Mouse (Mus musculus): ENCODE data around the gene Hydin. TPM values are rescaled to one million over a fixed set of nuclear protein-coding genes. Genes with fewer than 3 reads are reported as not detected.
"Not testable (repeated sequence)": the region's sequence is repeated elsewhere in the genome, so short reads cannot be mapped to it uniquely, and the experiment has no call there.

Hydin gene
- under 1 TPM; 0.07 to 0.36 TPM for total RNA-seq (2021)
- long read RNA-seq, experiment 1: 0 reads
- long read RNA-seq, experiment 2: 0 reads

DNA sequence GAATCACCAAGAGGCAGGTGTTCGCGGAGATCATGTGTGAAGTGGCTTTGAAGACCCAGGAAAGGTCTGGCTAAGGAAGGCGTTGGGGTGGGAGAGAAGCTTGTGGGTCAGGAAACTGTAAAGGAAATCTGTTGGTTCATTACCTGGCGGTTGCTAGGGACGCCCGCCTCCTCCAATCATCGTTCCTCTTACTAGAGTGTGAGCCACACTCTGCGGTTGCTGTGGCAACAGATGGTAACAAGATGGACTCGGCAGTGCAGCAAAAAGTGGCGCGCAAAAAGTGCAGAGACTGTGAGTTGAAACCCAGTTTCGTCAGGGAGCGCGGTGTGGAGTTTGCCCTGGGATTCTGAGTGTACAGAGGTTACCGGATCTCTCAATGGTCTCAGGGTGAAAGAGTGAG lies at the start of gene Hydin:
TSS of gene Hydin (plus strand) at position 237 of the 400 bp plus-strand sequence.
- DNase-seq: no peak

DNA sequence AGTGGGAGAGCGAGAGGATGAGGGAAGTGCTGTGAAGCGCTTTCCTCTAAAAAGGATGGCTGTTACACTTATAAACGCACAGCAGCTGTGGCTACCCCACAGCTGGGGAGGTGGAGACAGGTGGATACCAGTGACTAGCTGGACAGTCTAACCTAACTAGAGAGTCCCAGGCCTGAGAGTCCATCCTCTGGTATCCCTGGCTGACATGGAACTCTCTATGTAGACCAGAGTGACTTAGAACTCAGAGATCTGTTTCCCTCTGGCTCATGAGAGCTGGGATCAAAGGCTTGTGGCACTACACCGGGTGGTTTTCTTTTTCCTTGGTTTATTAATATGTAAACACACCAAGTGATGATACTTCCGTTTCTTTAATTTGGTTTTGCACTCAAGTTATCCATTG lies 49.6 kb upstream of the Hydin start:
- no peak for DNase-seq

DNA sequence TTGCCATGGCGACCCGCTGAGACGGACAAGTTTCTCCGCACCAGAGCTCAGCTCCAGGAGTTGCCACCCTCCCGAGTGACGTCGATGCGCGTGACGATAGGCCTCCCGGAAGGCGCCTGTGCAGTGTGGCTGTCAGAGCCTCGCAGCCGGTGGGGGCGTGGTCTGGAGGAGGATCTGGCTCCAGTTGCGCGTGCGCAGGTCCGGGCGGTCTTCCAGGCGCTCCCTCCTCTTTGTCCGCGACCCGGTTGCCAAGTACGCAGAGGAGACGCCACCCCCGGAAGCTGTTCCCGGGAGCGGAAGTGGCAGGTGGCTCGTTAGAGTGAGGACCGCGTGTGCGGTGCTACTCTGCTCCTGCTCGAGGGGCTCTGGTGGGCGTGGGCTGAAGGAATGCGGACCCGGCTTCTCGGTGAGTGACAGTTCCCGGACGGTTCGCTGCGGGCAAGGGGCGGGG lies 49.1 kb upstream of the Hydin start:
- DNase-seq: peak; percentile 99 to 100

DNA sequence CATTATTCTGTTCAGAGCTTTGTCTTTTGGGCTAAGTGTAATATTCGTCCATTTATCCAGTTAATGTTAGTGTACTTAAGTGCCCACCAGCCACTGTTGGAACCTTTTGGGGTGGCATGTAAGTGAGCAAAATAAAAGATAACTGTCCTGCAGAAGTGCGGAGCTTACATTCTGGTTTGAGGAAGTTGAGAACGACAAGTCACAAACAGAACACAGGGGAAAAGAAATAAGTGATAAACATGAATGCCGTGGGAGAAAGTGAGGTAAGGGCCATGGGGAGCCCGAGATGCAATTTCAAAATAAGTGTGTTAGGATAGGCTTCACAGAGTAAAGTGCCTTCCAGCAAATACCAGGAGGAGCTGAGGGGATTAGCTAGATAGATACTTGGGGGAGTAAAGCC lies 48.3 kb upstream of the Hydin start:
- DNase-seq: no peak

DNA sequence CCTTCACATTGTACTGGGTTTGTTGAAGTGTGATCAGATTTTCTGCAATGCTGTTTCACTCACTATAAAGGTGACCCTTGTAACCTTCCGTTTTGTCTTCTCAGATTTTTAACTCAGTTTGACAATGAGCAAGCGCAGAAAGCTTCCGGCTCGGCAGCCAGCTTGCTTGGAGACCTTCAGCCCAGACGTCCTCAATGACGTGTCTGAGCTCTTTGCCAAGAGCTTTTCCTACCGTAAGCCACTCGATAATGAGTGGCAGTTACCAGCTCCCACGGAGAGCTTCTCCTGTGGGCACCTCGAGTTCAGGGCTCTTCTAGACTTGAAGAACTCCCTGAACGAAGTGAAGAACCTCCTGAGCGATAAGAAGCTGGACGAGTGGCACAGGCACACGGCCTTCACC lies 45.8 kb upstream of the Hydin start:
- DNase-seq: no peak

DNA sequence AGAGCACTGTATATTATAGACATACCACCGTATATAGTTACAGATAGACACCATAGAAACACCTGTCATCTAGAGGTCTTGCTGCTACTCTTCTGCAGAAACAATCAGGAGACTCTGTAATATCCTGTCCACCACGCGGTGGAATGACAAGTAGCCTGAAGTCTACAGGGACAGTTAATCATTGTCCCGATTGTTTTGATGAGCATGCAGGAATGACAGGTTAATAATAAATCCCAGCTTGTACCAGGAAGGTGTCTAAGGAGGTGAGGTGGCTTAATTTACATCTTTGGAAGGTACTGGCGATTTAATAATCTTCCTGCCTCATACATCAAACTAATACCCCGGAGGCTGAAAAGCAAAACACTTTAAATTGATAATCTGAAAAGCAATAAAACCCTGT lies 36.0 kb upstream of the Hydin start:
- no peak for DNase-seq

DNA sequence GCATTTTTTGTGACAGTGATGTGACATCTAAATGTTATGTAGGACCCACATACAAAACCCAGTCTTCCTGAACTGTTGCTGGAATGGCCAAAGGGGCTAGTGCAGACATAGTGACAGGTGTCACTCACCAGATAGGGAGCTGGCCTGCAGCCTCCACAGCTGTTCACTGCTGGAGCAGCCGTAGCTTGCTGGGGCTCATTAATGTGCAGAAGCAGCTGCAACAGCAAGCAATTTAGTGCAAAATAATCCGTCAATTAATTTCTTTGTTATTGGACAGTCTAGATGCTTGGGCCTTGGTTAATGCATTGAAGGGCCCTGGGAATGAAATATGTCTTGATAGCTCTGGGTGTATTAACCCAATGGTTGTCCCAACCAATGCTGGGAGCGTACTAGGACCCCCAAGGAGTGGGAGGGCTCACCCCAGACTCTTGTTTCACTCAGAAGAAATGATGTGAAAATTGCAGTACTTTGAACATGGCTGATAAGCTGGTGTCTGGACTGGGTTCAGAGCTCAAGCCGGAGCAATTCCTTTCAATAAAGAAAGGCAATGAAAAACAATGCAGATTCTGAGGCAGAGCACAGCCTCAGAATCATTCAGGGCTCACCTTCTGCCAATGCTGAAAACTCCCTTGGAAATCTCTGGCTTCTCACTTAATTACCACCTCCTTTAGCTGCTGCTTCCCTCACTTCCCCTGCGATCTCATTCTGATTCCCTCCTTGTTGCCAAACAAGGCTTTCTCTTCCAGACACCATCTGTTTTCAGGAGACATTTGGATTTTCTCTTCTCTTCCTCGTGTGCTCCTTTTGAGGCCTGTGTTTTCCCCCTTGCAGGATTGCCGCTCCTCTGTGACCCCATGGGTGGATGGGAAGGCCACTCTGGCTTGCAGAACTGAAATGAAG lies 24.2 kb upstream of the Hydin start:
- DNase-seq: no peak

DNA sequence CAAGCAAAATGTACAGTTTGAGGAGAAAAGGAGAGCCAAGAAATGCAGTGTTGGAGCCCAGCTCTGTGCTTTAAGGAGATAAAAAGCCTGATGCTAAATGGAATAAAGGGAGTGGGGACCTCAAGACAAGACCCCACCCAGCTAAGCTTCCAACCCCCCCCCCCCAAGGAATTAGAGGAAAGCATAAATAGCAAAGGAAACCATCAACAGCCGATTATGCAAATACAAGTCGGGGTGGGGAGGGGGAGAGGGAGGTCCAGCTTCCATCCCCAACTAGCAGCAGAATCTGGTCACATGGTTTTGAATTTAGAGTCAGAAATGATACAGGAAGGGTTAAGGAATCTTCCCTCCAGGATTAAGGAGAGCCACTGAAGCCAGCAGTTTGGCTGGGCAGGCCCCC lies 22.2 kb upstream of the Hydin start:
- DNase-seq: no peak

DNA sequence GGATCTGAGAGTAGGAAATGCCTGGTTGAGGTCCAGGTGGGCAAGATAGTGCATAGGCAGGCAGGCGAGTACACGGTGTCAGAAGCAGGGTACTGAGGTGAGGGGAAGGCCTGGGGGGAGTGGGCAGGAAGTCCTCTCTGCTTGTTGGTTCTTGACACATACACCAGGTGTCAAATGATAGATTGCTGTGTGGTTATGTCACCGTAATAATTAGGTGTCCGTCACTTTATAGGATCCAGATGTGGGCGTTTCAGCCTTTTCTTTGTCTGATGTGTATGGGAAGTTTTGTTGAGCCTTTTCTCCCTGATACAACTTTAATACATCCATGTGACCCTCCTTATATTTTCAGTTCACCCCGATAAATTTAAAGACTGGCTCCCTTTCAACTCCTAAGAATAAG lies 19.5 kb upstream of the Hydin start:
- no peak for DNase-seq

DNA sequence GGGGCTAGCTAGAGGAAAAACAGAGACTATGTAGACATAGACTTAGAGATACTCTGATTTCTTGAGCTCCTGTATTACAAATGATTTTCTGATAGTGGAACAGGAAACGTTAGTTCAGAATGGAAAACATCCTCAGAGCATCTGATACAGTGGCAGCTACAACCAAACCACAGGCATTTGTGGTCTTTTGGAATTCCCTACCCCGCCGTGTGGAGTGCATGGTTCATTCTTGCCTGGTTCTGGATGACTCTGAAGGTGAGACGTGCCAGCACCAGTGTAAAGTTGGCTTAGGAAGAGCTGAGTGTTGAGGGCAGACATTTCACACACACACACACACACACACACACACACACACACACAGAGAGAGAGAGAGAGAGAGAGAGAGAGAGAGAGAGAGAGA lies 12.8 kb upstream of the Hydin start:
- no peak for DNase-seq

DNA sequence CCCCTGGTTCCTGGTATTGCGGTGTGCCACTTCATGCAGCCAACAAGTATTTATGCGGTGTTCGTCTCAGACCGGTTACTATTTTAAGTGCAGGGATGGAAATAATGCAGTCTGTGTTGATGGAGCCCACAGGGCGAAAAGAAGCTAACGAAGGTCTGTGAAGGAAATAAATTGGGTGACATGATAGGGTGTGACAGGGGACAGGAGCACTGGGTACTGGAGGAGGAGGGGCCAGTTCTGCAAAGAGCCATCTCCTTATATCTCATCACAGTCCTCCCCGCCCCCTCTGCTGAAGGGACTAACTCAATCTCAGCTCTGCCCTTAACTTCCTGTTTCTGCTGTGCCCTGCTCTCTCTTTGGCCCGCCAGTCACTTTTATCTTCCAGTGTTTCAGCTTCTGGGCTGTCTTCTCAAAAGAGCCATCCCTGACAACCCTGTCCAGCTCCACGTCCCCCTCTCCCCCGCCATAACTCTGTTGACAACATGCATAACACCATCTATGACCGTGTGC lies 926 bp upstream of the Hydin start:
- DNase-seq: no peak

DNA sequence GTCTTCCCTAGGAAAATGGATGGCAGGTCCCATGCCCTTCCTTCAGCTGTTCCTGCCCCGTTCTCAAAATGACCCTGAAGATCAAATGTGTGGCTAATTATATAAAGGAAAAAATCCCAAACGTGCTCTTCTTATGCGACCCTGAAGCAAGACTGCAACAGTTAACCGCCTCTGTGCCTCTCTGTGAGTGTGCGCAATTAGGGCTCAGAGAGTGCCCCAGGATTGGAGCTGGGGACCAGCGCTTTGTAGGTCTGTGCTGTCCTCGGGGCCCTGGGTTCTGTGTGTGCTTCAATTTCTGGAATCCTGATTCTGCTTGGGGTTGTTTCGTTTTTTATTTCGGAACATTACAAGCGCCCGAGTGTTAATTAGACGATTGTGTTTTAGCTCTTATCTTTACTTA lies 491 bp downstream of the Hydin start:
- no peak for DNase-seq

DNA sequence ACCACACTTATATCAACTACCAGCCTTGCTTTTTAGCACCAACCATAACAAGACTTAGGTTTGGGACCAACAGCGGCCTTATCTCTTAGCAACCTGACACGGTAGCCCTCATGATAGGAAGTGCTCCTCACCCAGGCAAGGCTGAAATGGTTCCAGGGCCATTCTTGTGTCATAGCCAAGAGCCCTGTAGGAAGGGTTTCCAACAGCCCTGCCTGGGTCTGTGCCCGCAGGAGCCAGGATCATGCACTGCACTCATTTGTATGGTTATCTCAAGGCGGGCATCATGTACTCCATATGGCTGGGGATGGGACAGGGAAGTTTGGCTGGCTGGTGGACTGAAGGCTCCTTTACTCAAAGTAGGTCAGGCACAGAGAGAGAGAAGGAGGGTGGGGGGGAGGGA lies 3.9 kb downstream of the Hydin start:
- peak; percentile 7 to 12 for DNase-seq

DNA sequence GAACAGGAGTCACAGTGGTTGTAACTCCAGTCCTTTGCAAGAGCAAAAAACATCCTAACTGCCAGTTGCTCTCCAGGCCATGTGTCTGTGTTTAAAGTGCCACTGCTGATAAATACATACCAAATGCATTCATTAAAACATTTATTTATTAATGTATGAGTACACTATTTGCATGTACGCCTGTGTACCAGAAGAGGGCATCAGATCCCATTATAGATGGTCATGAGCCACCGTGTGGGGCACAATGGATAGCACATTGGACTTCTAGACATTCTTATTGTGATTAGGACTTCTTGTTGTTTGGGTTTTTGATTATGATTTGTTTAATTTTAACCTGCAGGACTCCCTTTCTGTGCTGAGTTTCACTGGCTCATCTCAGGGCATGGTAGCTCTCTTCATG lies 6.6 kb downstream of the Hydin start:
- no peak for DNase-seq

DNA sequence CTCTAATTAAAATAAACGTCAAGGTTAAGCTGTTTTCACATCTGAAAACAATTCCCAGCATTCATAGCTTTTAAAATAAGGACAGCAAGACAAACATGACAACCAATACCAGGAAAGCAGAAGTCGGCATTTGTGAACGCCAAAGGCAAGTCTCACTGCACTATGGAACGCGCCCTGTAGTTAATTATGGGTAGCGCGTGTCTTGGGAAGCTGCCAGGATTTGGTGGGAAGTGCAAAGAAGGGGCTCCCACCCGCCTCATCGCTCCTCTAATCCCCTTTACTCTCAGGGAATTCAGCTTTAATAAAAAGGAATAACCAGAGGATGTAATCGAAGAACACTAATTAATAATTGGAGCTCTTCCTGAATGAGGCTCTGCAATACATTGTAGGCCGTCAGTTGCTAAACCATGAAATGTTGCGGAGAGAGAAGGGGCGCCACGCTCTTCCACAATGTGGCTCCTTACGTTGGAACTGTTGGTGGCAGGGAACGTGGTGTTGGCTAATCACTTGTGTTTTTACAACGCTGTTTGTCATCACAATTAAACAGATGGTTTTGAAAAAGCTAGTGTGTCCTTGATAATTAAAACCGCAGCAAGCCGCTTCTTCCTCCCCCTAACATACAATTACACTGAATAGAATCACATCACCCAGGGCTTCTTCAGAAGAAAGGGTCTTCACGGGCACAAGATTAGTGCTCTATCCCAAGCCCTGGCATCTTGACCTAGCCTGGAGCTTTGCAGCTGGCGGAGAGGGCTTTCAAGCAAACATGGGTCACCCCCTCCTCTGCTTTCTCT lies 8.9 kb downstream of the Hydin start:
- DNase-seq: no peak

DNA sequence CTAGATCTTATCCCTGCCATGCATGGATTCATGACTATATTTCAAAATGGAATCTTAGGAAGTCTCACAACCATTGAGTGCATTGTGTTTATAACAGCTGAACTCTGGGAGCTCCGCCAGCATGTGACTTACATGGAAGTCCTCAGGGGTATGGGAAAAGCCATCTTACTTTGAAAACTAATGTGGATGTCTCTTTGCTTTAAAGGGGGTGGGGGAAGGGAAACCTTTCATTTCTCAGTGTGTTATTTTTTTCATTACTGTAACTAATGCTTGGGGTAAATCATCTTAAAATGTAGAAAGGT lies 9.4 kb downstream of the Hydin start:
- DNase-seq: no peak

DNA sequence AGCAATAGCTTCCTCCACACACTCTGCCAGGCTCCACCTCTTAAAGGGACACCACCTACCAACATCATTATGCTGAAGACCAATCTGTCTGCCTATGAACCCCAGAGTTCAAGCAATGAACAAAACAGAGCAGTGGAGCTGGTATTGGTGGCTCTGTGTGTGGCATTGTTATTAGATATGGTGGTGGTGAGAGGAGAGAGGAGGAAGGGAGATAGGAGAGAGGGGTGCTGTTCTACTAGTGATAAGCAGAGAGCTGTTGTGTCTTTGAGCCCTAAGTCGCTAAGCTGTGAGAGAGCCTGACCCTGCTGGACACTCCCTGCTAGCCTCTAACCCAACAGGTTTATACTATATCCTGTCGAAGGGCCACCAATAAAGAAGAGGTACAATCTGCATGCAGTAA lies 45.9 kb downstream of the Hydin start:
- no peak for DNase-seq

DNA sequence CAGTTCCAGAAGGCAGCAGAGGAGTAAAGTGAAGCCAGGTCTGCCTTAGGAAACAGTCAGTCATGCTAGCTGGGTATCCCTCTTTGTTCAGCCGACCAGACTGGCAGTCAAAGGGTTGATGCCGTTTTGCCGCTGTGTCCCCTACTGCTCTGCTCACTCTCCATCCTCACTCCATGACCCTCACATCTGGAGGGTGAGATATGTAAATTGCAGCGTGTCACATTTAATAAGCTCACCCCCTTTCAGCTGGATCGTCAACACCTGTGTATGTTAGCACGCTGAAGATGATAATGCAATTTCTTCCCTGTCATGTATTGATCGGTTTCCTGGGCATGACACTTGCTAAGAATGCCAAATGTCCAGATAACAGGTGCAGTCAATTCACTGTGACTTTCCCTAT lies 49.0 kb downstream of the Hydin start:
- no peak for DNase-seq

DNA sequence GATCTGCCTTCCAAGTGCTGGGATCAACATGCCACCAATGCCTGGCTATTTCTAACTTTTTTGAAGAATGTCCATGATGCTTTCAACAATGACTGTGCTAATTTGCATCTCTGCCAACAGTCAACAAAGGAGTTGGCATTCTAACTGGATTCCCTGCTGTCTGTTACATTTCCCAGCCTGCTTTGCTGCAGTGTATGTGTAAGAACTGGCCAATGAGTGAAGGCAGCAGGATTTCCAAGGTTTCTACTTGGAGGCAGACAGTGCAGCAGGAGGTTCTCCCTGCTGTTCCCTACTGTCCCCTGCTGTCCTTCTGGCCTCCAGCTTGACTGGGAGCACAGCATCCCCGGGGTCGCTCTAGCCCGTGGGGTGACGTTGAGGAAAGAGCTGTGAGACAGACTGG lies 52.8 kb downstream of the Hydin start:
- no peak for DNase-seq

DNA sequence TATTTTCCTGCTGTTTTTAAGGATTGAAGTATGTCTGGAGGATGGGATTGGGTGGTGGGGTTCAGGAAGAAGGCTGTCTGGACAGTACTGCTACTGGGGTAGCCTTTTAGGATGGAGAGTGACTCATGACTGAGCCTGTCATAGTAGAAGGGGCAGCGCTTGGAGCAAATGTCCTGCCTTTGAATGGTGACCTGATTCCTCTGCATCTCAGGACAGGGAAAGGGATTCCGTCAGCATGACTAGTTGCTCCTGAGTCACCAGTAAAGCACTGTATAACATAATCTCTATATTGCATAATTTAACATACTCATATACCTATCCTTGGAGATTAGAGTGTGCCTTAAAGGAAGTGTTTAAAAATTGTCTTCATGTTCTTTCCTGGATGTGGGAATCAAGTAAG lies 54.7 kb downstream of the Hydin start:
- no peak for DNase-seq

DNA sequence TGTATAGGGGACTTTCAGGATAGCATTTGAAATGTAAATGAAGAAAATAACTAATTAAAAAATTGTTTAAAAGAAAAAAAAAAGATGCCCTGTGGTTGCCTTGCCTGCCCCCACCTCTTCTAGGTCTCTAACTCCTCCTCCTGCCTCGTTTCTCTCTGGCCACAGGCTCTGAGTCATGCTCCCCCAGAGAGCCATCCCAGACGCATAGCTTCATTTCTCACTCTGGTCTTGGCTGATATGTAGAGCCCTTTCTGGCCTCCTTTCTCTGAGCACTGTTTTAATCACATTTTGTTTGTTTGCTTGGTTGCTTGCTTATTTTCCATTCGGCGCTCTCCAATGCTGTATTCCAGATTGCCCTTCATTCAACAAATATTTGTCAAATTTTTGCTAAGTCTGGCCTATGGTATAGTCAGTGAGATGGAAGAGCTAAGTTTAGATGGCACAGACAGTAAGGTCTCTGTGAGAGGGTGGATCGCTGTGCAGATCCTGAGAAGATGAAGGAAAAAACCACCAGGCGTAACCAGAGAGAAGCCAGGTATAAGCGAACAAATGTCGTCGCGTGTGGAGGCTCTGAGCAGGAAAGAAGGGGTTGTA lies 57.3 kb downstream of the Hydin start:
- DNase-seq: no peak

DNA sequence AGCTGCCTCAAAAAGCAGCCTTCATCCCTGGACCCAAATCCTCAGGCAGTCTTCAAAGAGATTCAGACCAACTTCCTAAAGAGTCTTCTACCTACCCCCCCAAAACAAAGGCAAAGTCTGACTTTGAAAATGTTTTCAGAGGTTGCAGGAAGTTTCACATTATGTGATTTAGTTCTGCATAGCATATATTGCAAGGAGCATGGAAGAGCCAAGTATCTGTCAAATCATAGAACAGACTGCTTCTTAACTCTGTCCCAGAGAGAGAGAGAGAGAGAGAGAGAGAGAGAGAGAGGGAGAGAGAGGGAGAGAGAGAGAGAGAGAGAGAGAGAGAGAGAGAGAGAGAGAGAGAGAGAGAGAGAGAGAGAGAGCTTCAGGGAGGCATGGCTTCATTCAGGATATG lies 60.3 kb downstream of the Hydin start:
- not testable (repeated sequence) for DNase-seq

DNA sequence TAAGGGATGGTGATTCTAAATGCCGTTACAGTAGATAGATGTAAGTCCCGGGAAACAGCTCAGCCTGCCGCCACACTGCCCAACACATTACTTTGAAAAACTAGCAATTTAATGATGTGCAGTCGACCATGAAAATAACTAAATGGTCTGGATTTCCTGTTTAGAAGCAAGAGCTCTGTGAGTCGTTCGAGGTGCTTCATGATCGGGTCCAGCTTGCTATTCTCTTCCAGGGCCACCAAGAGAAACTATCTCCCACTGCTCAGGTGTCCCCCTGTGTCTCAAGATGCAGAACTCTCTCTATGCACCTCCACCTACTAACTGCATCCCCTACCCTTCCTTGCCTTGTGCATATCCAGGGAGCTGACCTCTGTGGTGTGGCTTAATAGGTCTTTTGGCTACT lies 66.6 kb downstream of the Hydin start:
- no peak for DNase-seq

All from heart, adult 18-20 months (tissue).